Mouse (Mus musculus) mesoderm, embryonic 11.5 days (tissue): ENCODE data around the gene Nrxn3.

Experiments
- DNase-seq: peaks from one replicate; pipeline ENCODE4 v3.0.0-alpha.2; 2012; ENCODE audit warnings: low read depth, low spot score

Gene Nrxn3

DNA sequence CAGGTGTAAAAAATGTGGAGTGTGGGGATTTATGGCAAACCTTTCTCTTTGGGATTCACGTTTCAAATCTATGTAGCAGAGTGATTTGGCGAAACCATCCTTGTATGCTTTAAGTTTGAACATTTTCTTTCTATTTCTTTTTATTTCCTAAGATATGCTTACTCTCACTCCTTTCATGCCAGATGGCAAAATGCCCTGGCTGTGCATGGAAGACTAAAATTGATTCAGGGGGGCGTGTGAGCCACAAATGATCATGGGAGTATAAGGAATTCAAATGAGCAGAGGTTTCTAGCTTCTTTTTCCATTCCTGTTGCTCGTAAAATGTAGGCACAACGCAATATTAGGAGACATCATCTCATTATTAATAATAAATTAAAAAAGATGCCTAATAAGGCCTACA, 1211.0 kb downstream of the Nrxn3 start:
- no peak for DNase-seq

DNA sequence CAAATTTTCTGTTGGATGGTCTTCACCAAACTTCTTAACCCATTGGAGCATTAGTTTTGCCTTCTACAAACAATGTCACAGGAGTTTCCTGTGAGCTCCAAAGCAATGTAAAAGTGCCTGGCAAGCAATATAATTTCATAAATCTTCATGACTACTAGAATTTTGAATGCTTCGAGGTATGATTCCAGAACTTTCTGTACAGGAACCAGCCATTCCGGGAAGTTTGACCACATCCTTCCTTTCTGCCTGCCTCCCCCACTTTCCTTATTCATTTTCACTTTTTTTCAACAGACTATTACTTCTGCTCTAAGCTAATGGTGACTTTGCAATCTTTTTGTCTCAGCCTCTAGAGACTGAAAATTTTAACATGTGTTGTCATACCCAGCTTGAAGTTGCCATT, 1218.1 kb downstream of the Nrxn3 start:
- no peak for DNase-seq

DNA sequence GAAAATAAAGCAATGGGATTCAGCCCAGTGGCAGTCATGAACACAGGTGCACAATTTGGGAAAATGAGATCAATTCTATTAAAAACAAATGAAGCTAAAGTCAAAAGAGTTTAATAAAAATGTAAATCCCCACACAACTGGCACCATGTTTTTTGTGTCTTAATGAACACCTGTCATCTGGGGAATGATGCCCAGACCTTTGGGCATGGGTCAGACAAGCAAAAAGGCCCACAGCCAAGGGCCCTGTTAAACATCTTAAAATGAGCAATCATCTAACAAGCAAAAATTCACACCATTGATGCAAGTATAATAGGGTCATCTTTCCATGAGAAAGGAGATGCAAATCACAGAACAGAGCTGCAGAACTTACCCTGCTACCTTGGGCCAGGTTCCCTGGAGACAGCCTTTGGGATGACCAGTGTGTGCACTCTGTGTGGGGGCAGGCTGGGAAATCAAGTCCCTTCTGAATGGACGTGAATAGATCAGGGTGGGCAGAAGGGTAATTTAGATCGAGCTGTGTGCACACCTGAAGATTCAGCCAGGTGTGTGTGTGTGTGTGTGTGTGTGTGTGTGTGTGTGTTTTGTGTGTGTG, 1223.3 kb downstream of the Nrxn3 start:
- DNase-seq: no peak

DNA sequence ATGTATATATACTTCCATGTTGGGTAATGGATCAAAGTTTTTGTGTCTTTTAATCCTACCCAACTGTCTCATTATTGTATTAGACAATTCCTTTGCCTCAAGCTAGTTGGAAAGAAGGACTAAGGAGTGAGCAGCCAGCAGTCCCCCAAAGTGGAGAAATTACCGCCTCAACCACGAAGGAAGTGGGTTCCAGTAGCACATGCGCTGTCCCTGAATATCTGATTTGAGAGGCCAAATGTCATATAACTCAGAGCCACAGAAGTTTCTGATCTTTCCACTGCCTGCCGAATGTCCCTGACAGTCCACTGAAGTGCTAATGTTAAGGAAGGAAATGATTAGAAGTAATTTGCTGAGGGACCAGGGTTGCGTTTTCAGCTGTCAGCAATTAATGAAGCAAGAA, 1223.8 kb downstream of the Nrxn3 start:
- no peak for DNase-seq

DNA sequence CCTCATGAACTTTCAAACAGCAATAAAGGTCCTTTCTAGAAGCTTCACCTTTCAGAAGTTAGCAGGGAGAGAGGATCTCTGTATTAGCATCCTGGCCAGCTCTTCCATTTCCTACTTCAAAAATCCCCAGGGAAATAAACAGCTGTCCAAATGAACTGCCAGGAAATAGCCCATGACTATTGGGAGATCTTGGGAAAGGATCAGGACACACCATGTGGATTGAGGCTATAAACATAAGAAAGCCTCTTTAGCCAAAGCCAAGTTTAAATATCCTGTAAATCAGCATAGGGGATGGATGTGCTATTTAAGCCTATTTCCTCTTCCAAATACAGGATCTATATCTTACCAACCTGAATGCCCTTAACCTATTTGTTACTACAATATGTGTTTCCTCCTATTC, 1230.6 kb downstream of the Nrxn3 start:
- DNase-seq: no peak

DNA sequence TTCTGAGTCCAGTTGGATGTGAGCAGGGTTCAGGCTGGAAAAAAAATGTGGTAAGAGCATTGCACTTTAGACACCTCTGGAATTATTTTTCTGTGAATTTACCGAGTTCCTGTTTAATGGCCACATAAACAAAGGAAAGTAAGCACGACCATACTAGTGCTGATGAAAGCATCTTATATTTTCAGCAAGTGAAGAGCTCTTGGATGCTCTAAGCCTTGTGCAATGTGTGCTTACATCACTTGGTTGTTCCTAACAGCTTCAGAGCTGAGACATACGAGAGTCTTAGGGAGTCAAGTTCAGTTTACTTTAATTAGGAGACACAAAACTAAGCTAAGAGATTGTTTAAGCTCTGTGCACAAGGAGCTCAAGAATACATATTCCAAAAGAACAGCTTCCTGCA, 1231.0 kb downstream of the Nrxn3 start:
- no peak for DNase-seq

DNA sequence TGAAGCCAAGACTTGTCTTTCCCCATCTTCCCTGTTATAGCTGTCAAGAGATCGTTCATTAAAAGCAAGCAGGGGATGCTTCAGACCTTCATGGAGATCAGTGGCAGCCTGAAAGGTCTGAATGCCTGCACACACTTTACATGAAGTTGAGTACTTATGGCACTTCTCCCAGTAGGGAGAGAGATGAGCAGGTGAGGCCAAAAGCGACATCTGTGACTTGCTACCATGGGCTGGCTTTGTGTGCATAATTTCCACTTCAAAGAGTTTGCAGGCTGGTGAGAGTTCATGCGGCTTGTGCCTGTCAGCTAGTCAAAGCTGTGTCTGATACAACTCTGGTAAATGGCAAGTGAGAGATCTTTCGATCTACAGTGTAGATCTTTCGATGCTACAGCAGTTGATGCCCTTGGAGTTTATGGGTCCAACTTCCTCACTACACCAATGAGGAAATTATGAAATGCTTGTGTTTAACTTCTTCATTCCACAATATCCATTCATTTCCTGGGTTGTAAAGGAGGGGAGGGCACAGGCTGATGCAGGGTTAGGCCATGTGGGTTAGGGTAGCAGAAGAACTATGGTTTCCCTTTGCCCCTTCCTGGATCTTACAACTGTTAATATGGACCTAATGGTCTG, 1231.9 kb downstream of the Nrxn3 start:
- no peak for DNase-seq

DNA sequence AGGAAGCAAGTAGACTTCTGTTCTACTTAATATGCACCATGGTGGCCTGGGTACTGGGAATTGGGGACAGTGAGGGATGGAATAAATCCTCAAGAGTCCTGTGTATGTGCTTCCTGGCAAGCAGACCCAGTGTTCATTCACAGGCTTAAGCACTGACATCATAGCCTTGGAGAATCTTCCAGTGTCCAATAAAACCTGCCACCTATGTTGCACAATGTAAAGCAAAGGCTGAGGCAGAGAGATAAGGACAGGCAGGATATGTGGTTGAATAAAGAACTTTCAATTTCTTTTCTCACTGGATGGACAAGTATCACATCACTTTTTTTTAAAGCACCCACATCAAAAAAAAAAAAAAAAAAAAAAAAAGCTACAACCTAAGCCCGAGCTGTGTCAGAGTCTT, 1240.4 kb downstream of the Nrxn3 start:
- DNase-seq: no peak

DNA sequence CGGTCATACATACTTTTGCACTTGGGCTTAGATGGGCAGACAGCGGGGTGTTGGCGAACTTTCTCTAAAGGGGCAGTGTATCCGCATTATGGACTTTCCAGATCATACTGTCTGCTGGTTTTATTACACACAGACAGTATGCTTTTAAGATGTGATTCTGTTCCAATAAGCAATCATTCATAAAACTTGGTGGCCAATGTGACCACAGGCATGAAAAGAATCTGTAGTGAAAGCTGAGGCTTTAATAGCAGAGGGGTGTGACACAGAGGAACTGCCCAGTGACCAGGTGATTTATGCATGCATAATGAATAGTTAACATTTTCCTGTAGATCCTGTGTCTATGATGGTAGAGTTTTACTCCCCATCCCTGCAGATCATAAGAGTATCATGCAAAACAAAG, 1254.0 kb downstream of the Nrxn3 start:
- no peak for DNase-seq

DNA sequence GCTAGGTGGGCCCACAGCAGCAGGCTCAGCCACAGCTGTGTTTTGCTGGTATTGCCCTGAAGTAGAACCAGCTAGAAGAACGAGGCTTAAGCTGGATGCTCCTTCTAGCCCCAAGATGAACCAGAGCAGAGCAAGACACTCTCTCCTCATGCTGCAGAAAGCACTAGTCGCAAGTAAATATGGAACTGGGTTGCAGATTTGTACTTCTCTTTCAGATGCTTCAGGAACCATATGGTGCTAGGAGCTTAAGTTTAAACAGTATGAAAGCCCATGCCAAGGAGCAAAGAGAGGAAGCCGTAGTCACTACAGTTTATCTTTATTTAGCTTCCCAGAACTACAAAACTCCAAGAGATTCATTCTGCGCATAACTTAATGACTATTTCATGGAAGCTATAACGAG, 1254.8 kb downstream of the Nrxn3 start:
- DNase-seq: no peak

DNA sequence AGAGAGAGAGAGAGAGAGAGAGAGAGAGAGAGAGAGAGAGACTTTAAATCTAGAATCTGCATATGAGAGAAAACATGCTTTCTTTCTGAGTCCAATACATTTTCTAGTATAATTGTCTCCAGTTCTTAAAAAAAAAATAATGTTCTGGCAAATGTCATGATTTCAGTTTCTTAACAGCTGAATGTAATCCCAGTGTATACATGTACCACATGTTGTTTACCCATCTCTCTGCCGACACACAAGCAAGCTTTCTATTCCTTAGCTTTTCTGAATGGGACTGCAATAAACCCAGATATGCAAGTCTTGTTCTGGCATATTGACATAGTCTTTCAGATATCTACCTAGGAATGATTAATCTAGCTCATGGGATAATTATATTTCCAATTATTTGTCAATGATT, 1256.5 kb downstream of the Nrxn3 start:
- no peak for DNase-seq

DNA sequence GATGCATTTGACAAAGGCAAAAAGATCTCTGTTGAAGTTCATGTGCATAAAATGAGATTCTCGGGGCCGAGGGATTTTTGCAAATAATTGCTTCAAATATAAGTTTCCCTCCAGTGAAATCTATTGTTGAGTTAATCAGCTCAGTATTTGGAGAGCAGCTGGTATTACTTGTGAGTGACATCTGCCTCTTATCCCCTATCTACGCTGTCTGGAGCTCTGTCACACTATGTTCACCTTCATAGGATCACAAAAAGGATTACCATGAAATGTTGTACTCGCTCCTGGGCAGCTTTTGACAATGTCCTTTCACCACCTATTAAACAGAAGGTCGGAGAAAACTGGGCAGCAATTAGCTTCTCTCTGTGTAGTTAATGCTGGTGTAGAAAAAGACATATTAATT, 1259.8 kb downstream of the Nrxn3 start:
- no peak for DNase-seq

DNA sequence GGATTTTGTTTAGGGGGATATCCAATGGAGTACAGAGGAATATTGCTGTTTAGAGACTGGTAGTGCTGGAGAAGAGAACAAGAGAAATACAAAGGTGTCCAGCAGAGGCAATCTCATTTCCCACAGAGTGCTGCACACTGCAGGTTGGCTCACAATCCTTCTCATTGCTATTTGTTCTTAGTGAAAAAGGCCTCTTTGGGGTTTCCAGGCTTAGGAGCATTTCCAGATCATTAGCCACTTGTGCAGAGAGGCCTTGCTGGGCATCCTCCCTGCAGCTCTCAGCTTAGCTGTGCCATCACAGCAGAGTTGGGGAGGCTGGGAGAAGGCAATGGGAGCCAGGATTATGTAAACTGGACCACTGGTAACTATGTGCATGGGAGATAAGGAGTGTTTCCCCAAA, 1260.7 kb downstream of the Nrxn3 start:
- no peak for DNase-seq

DNA sequence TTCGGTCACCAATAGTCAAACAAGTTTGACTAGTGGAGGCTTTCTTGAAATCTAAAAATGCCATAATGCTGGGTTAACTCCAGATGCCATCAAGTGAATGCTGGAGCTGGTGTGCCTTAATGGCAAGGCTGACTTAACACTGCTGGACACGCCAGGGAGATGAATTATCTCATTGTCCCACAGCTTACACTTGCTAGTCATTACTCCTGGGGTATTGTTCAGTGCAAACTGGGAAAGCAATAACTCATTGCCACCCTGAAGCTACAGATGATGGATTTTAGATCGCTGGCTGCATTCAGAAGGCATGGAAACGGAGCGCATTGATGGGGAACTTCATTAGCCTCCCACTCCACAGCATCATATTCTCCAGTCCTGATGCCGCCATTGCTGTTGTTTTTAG, 1263.5 kb downstream of the Nrxn3 start:
- DNase-seq: peak; percentile 47

DNA sequence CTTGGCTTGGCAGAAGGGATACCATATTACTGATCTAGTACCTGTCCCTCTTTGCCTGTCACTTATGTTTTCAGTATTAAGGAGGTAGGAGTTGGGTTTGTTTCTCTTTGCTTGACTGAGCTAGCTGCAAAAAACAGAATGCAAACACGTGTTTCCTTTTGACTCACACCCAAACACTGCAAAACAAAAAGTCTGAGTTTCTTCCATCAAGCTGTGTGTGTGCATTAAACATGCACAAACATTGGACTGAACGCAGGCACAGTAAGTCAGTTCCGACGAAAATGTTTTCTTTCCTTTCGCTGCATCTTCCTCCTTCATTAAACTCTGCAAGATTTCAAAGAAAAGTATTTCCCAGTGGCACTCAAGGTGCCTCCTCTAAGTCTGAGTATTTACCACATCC, 1270.6 kb downstream of the Nrxn3 start:
- no peak for DNase-seq

DNA sequence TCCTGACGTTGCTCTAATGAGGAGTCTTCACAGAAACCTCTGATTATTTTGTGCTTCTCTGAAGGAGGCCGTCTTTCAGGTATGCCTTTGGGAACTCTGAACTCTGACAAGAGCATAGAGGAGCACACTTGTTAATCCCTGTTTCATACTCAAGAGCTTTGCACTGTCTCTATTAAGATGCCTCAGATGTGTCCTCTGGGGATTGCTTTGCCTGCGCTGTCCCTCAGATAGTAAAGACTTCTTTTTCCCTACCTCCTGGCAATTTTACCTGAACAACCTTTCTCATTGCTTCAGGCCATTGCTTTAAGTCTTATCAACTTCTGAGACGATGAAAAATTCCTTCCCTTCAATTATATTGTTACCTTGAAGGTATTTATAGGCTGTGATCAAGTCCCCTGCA, 1272.7 kb downstream of the Nrxn3 start:
- DNase-seq: no peak

DNA sequence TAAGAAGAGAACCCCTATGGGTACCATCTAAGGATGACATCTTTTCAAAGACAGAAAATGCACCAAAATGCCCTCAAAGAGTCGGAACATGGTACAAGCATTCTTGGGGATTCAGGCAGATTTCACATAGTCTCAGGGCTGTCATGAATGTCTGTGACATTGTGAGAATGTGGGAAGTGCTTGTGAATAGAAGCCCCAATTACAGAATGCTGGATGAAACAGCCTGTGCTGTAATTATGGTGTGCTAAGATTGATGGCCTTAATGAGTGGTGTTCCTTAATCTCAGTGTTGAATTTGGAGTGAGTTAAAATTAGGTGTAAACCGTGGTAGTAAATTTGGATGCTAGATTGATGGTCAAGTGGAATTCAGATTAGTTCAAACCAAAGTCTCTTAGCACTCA, 1287.6 kb downstream of the Nrxn3 start:
- no peak for DNase-seq

DNA sequence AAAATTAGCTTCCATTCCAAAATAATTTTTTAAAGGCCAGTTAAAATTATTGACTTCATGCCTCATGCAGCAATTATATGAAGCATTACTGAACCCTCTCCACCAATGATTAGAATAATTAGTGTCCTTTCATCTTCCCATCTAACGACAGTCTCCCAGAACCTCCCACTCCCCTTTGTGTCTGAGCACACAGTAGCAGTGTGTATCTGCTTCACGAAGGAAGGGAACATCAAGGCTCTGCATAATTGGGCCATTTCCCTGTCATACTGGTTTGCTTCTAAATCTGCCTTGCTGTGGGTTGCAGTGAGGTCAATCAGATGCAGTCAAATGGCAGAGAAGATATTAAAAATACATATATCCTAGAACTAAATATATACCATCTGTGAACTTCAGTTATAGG, 1291.3 kb downstream of the Nrxn3 start:
- DNase-seq: no peak

DNA sequence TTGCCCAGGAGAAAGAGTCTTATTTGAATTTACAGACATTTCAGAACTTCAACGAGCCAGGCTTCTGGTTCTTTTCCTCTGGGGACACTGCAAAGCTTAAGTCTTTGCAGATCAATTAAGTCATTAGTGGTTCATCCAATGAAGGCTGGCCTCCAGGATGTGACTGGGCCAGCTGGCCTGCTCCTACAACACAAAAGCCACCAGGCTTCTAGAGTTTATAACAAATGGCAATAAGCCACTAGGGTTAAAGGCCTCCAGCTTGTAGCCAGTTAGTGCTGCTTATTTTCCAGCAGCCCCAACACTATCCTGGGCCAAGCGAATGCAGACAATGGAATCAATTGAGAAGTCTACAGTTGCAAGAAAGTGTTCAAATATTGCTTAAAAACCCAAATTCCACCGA, 1304.3 kb downstream of the Nrxn3 start:
- no peak for DNase-seq

DNA sequence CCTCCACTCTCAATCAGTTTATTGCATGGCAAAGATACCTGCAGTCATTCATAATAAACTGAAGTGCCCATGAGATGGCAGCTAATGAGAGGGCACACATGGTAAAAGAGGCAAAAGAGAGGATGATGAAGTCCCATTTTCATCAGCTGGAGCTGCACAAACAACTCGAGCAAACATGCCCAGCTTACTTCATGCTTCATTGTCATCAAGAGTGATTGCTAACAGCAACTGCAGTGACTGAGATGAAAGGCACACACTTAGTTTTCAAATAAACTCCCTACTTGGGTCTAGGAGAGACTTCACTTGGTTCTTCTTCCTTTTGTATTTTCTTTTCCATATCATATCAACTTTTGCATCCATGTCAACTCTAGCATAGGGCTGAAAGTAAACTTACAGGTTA, 1318.4 kb downstream of the Nrxn3 start:
- DNase-seq: no peak

DNA sequence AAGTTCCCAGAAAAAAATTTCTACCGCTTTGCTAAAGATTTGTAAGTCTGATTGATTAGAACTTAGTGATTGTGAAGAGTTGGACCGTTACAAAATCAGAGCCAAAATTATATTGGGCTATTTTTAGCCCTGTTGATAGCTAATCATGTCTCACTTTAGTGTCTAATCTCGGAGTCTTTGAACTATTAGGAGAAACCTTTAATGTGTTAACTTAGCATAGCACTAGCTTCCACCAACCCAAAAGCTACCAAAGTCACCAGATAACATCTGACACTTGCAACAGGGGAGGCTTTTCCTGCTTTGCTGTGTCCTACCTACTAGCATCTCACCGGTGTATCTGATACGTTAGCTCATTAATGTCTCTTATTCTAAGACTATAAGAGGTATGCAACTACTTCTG, 1333.6 kb downstream of the Nrxn3 start:
- no peak for DNase-seq

DNA sequence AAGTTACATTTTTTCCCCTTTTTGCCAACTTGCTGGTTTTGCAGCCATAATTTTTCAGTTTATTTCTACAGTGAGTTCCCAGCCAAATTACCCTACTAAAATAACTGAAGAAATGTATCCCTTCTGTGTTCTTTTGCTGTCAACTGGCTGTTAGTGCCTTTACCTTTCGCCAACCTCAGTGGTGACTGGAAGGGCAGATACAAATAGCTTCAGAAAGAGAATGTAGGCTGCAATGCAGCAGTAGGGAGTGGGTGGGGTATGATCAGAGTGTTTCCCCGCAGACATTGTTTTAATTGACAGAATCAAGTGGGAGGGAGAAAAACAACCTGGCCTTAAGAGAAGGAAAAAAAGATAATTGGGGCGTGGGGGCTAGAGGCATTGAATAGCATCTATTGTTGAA, 1337.1 kb downstream of the Nrxn3 start:
- no peak for DNase-seq

DNA sequence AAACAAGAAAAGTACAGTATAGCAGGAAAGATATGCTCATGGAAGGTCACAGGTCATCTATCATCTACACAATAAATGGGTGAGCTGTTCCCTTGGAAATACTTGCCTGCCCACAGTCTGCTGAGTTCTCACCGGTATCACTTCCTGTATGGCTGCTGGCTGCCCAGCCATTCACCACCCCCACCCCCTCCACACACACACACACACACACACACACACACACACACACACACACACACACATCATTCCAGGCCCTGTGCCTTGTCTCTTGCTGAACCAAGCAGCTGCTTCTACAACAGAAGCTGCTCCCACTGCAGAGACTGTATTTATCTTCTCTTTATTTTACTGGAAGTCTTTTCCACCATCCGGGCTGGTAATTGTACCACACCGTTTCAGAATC, 1338.6 kb downstream of the Nrxn3 start:
- DNase-seq: peak; percentile 5

DNA sequence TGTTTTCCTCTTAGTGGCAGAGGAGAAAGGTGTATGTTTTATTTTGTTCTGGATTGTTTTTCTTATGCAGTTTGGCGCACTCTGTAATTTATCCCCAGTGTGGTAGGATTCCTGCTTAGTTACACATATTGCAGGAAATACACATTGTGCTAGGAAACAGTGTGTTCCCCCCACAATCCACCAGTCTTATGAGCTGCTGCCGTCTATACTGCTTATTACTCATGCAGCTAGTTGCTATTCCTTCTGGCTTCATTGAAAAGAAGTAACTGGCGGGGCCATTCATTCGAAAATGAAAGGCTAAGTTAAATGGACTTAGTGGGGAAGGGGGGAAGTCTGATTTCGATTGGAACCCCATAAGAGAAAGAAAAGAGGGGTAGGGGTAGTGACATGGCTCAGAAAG, 1339.5 kb downstream of the Nrxn3 start:
- DNase-seq: no peak
